Mouse (Mus musculus) intestine, embryonic 16.5 days (tissue): ENCODE results near the gene Inha. TPM values are rescaled to one million over a fixed set of nuclear protein-coding genes. Genes with fewer than 3 reads are reported as not detected.
A peak's percentile ranks its signal among the peaks of the same experiment; 100 is the strongest.

Source experiments
- ATAC-seq: fragments of 200-750 bp; cut with Nextera tagmentation; 2 replicates; pipeline ENCODE4 v1.8.0; 2017; ENCODE audit warnings: moderate TSS enrichment, moderate library complexity
- H3K27ac ChIP-seq: fragments of 300-500 bp; sonication (generic); 2 replicates; pipeline ENCODE4 v1.5.1; 2014; ENCODE audit warnings: mild to moderate bottlenecking, low read length
- H3K27me3 ChIP-seq: fragments of 300-500 bp; sonication (generic); replicated peaks from 2 replicates; pipeline ENCODE4 v1.6.1; 2014; ENCODE audit warnings: low read length, control low read depth, mixed read lengths; ENCODE audit not compliant: control insufficient read depth, insufficient read depth
- H3K36me3 ChIP-seq: fragments of 300-500 bp; sonication (generic); 2 replicates; pipeline ENCODE4 v1.6.1; 2014; ENCODE audit warnings: low read length, control low read depth; ENCODE audit not compliant: control insufficient read depth, insufficient read depth
- H3K4me1 ChIP-seq: fragments of 300-500 bp; sonication (generic); 2 replicates; pipeline ENCODE4 v1.6.1; 2014; ENCODE audit warnings: low read length, control low read depth, mixed read lengths; ENCODE audit not compliant: control insufficient read depth, insufficient read depth
- H3K4me2 ChIP-seq: fragments of 300-500 bp; sonication (generic); 2 replicates; pipeline ENCODE4 v1.6.1; 2014; ENCODE audit warnings: low read depth, low read length, control low read depth
- H3K4me3 ChIP-seq: fragments of 300-500 bp; sonication (generic); 2 replicates; pipeline ENCODE4 v1.5.1; 2014; ENCODE audit warnings: mild to moderate bottlenecking, low read length
- H3K9ac ChIP-seq: fragments of 300-500 bp; sonication (generic); 2 replicates; pipeline ENCODE4 v1.6.1; 2014; ENCODE audit warnings: low read depth, low read length
- H3K9me3 ChIP-seq: fragments of 300-500 bp; sonication (generic); 2 replicates; pipeline ENCODE4 v1.6.1; 2016; ENCODE audit warnings: low read length, control low read depth; ENCODE audit not compliant: control insufficient read depth
- WGBS: fragments of 180-500 bp; shearing (Covaris S2); extraction: QIAGEN DNeasy Blood & Tissue Kit; methylation state at CpG from one replicate; pipeline ENCODE4 v1.1.7; 2014; 5-methylcytosine and 5-hydroxymethylcytosine counted together
- polyA plus RNA-seq: library from polyadenylated mRNA; unstranded; fragments of >200 nt; fragmentation: Nextera tagmentation; extraction: Ambion mirVana; gene quantifications from 2 replicates; pipeline ENCODE4 v1.2.1, GENCODE M21; 2015

Inha gene
- polyA plus RNA-seq, 1 experiment from 2014 or later = 7.3 TPM

DNA sequence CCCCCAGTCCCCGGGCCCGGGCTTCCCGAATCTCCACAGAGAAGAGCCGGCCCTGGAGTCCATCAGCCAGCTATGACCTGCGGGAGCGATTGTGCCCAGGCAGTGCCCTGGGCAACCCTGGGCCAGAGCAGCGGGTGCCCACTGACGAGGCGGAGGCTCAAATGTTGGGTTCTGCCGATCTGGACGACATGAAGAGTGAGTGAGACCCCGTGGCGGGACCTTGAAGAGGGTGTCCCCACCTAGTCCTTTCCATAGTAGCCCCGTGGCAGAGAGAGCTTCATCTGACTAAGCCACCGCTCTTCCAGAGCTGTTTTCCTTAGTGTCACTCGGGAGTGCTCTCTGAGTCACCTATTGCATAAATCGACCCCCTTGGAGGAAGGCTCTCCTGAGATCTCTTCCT, 42.0 kb downstream of the Inha start:
- no peaks in the 10 kb centered on the region for H3K9me3 ChIP-seq
- H3K27ac ChIP-seq = no peak overlapping the region
- no peak overlapping the region for H3K4me2 ChIP-seq
- H3K4me1 ChIP-seq = peaks cover 11% of the 10 kb centered on the region
- 87% methylated on average over 17 of the region's 17 CpGs for WGBS
- no peaks in the 10 kb centered on the region for H3K27me3 ChIP-seq
- ATAC-seq = no peak
- H3K36me3 ChIP-seq = no peaks in the 10 kb centered on the region; the same call in 1 of the 2 replicates
- H3K4me3 ChIP-seq = no peak overlapping the region
- 0 out of 2 replicates have a peak overlapping the region, but pooled peaks have one; percentile 7 for H3K9ac ChIP-seq

DNA sequence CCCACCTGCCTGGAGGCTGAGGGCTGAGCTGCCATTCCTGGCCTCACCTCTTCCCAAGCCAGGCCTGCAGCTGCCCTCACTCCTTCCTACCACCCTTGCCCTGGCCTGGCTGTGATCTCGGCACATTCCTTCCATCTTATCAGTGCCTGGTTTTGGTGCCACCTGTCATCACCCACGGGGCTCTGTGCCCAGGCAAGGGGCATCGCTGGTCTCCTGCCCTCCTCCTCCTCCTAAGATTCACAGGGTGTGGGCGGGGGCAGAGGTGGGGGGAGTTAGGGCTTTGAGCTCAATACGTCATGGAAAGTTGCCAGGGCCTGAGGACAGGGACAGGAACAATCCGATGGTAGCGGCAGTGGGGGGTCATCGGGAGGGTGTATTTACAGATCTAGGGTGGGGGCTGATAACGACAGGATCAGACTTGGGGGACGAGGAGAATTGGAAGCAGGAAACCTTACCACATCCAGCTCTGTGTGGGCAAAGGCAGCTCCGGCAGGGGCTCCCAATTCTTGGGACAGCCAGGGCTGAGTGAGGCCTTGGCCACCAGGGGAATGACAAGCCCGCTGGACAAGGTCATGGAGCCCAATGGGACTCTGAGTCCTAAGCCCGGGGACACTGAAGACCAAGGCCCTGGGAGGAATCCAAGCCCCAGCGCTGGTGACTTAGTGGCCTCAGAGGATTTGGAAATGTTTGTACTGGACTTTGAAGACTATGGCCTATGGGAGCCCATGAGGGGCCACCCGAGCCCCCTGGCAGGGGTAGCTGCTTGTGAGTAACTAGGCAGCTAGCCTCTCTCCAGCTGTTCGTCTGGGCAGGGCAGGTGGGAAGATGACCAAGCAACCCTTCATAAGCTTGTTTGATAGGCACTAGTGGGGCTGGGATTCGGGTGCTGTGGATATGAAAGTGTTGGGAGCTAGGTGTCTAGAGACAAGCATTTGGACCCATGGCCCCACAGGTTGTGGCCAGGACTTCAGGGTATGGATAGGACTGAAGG, 42.7 kb downstream of the Inha start:
- 0 out of 2 replicates have a peak overlapping the region, but pooled peaks have one; percentile 7 for H3K9ac ChIP-seq
- H3K36me3 ChIP-seq = no peaks in the 10 kb centered on the region; the same call in 1 of the 2 replicates
- H3K9me3 ChIP-seq = no peaks in the 10 kb centered on the region
- H3K27me3 ChIP-seq = no peaks in the 10 kb centered on the region
- no peak overlapping the region for H3K4me3 ChIP-seq
- ATAC-seq = no peak
- H3K27ac ChIP-seq = no peak overlapping the region
- H3K4me1 ChIP-seq = peaks cover 11% of the 10 kb centered on the region
- 74% methylated on average over 17 of the region's 17 CpGs for WGBS
- H3K4me2 ChIP-seq = no peak overlapping the region

GRCm38 (mm10) chr1:75550586-75550985, 43.7 kb downstream of the Inha start:
- Histone ChIP-seq H3K27me3 (no peaks in the 10 kb centered on the region), H3K9ac (no peak overlapping the region), H3K36me3 (no peaks in the 10 kb centered on the region; the same call in 1 of the 2 replicates), H3K4me3 (no peak overlapping the region), H3K4me1 (peaks cover 11% of the 10 kb centered on the region), H3K27ac (no peak overlapping the region), H3K4me2 (no peak overlapping the region), H3K9me3 (no peaks in the 10 kb centered on the region)
- no peak for ATAC-seq
- 84% methylated on average over 15 of the region's 15 CpGs for WGBS

- no peaks in the 10 kb centered on the region for H3K9me3 ChIP-seq
- ATAC-seq = no peak
- H3K4me3 ChIP-seq = no peak overlapping the region
- H3K4me1 ChIP-seq = peaks cover 6% of the 10 kb centered on the region
- no peaks in the 10 kb centered on the region for H3K27me3 ChIP-seq
- no peak overlapping the region for H3K27ac ChIP-seq
- no peak overlapping the region for H3K9ac ChIP-seq
- no peaks in the 10 kb centered on the region; the same call in 1 of the 2 replicates for H3K36me3 ChIP-seq
- whole genome bisulfite sequencing = 81% methylated on average over 7 of the region's 7 CpGs
- H3K4me2 ChIP-seq = no peak overlapping the region
Observed at GRCm38 (mm10) chr1:75555680-75556079, 48.8 kb downstream of the Inha start.

GRCm38 (mm10) chr1:75556143-75556781, 49.4 kb downstream of the Inha start:
- Histone ChIP-seq H3K9ac (no peak overlapping the region), H3K27me3 (no peaks in the 10 kb centered on the region), H3K4me1 (peaks cover 6% of the 10 kb centered on the region), H3K4me2 (no peak overlapping the region), H3K36me3 (no peaks in the 10 kb centered on the region), H3K9me3 (no peaks in the 10 kb centered on the region), H3K4me3 (no peak overlapping the region), H3K27ac (no peak overlapping the region)
- no peak for ATAC-seq
- WGBS = 88% methylated on average over 9 of the region's 9 CpGs

DNA sequence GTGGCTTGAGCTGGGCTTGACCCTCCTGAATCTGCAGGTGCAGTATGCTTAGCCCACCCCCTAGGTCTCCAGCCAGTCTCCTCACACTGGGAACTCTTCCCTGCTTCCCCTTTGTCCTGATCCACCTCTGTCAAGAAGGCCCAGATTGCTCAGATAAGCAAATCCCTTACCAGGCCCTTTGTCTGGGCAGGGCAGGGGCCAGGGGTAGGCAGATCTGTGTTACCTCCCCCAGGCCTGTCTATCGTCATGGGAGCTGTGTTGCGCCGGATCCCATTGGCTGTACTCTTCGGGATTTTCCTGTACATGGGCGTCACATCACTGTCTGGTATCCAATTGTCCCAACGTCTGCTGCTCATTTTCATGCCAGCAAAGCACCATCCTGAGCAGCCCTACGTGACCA, 50.2 kb downstream of the Inha start:
- Histone ChIP-seq H3K4me2 (no peak overlapping the region), H3K27me3 (no peaks in the 10 kb centered on the region), H3K9me3 (no peaks in the 10 kb centered on the region), H3K4me1 (peaks cover 6% of the 10 kb centered on the region), H3K4me3 (no peak overlapping the region), H3K27ac (no peak overlapping the region), H3K9ac (no peak overlapping the region), H3K36me3 (no peaks in the 10 kb centered on the region)
- no peak for ATAC-seq
- WGBS = 87% methylated on average over 7 of the region's 7 CpGs

GRCm38 (mm10) chr1:75558388-75559178, 51.7 kb downstream of the Inha start:
- Histone ChIP-seq H3K9me3 (peaks cover 6% of the 10 kb centered on the region; the same call in 1 of the 2 replicates), H3K4me2 (no peak overlapping the region), H3K4me1 (peaks cover 6% of the 10 kb centered on the region), H3K27ac (no peak overlapping the region; the same call in 1 of the 2 replicates), H3K36me3 (no peaks in the 10 kb centered on the region), H3K9ac (0 out of 2 replicates have a peak overlapping the region, but pooled peaks have one; percentile 48), H3K4me3 (no peak overlapping the region), H3K27me3 (no peaks in the 10 kb centered on the region)
- ATAC-seq = peak; percentile 3; the same call in 1 of the 2 replicates
- WGBS = 83% methylated on average over 18 of the region's 18 CpGs

DNA sequence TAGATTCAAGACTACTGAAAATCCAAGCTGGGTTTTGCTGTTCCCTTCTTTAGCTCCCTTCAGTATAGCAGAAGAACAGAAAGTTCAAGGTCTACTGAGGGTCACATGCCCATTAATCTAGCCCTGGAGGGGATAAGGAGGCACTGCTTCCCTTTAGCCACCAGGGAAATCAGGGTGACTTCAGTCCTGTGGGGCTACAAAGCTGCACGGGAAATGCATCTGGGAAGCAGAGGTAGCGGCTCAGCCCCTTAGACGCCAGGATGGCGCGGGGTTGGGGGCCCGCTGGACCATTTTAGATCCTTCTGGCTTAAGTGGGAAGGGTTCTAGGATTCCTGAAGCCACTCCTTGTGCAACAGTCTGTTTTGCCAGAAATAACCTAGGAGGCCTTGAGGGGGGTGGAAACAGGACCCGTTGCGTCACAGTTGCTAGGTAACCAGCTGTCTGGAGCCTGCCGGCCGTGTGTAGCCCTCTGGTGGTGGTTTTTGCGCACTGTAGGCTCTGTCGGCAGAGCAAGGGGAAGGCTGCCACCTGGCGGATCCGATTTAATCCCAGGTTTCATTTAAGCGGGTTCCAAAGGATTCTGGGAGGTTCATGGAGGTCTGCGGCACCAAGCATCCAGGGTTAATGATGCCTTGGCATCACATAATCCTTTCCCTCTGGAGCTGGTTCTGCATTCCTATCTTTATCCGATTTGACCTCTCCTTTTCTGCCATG, 52.5 kb downstream of the Inha start:
- H3K9ac ChIP-seq = peak overlapping the region; percentile 48; the same call in 1 of the 2 replicates
- H3K27me3 ChIP-seq = no peaks in the 10 kb centered on the region
- no peaks in the 10 kb centered on the region for H3K36me3 ChIP-seq
- peak; percentile 97 for ATAC-seq
- H3K4me3 ChIP-seq = peak overlapping the region; percentile 15; the same call in 1 of the 2 replicates
- WGBS = 9% methylated on average over 17 of the region's 17 CpGs
- H3K9me3 ChIP-seq = peaks cover 6% of the 10 kb centered on the region; the same call in 1 of the 2 replicates
- peak overlapping the region; percentile 38; the same call in 1 of the 2 replicates for H3K4me2 ChIP-seq
- peak overlapping the region; percentile 57 for H3K27ac ChIP-seq
- H3K4me1 ChIP-seq = peaks cover 6% of the 10 kb centered on the region
